Comparison of ENCODE assay signal across 13 mouse cellular contexts in the genomic region with DNA sequence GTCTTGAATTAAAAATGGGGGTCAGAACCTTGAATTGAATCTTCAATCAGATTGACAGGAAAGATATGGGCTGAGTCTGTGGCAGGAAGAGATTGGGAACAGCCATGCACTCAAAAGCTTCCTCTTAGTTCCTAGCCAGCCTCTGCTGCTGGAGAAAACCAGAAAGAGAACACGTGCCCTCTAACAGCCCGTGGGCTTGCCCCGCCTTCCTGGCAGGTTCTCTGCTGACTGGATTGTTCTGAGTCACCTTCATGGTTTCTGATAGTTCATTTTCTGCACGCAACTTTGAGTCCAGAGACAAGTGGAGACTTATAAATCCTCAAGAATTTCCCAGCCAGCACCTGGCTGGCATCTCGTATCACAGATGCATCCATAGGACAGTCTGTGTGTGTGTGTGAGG.
A peak's percentile ranks its signal among the peaks of the same experiment; 100 is the strongest.
DNase-seq lines count a peak whose midpoint lies in the region; ATAC-seq and TF ChIP-seq lines count a peak whose summit lies in the region.
"Had no signal": no experiment of that assay in that cellular context is flagged by ENCODE, and none has a peak within 500 bp of the region (broad histone marks: within the 10 kb centered on the region; RNA-seq: fewer than 3 reads in every experiment).

No protein-coding gene starts in this region.

- H3K27ac ChIP-seq in midbrain, postnatal 0 days (ENCODE audit: low read depth, low read length) = no peak overlapping the region
- H3K27ac ChIP-seq: limb, embryonic 12.5 days; midbrain, embryonic 13.5 days had no signal

- ATAC-seq in common myeloid progenitor, adult 5-6 weeks (replicated peaks; ENCODE audit: low read depth, poor library complexity, severe bottlenecking) = peak; percentile 81
- no peak for ATAC-seq in midbrain, postnatal 0 days (ENCODE audit: low FRiP score)
- ATAC-seq: midbrain, embryonic 13.5 days had no signal

- peaks cover 9% of the 10 kb centered on the region; the same call in 1 of the 2 replicates for H3K4me1 ChIP-seq in midbrain, postnatal 0 days (ENCODE audit: insufficient read depth, low read length)

- intact Hi-C loops in left cerebral cortex, postnatal 4 days (cut with DNase I) = no loop called here

- no peaks in the 10 kb centered on the region for H3K9me3 ChIP-seq in midbrain, postnatal 0 days (ENCODE audit: low read length)
- H3K9me3 ChIP-seq: limb, embryonic 12.5 days; midbrain, embryonic 13.5 days; neural tube, embryonic 13.5 days had no signal

- no peak for TF ChIP-seq CTCF in midbrain, postnatal 0 days (IDR thresholded peaks at IDR 0.05)

- 81% methylated on average over 5 of the region's 5 CpGs for WGBS in midbrain, postnatal 0 days

- DNase-seq in adrenal gland, postnatal 14 days = peak; percentile 56
- DNase-seq in adrenal gland, postnatal 25 days = no peak
- DNase-seq in 3134 (ENCODE audit: extremely low read depth, insufficient read length, low spot score) = peak; percentile 72
- DNase-seq in lung, postnatal 14 days = peak; percentile 20
- no peak for DNase-seq in cerebellum, adult 11 months
- DNase-seq in left cerebral cortex, postnatal 4 days = no peak
- DNase-seq in midbrain, postnatal 0 days (ENCODE audit: low spot score) = no peak
- DNase-seq: cerebellum, adult 18-20 months; gastrocnemius, postnatal 36 days had no signal

- no peak overlapping the region for H3K9ac ChIP-seq in midbrain, postnatal 0 days (replicated peaks; ENCODE audit: low read length, poor library complexity, severe bottlenecking)
- H3K9ac ChIP-seq: limb, embryonic 12.5 days; midbrain, embryonic 13.5 days had no signal

- no peaks in the 10 kb centered on the region for H3K36me3 ChIP-seq in midbrain, postnatal 0 days (ENCODE audit: insufficient read depth, low read length)
- H3K36me3 ChIP-seq: limb, embryonic 12.5 days; midbrain, embryonic 13.5 days; neural tube, embryonic 13.5 days had no signal

- H3K4me3 ChIP-seq in midbrain, postnatal 0 days (ENCODE audit: low read depth, low read length) = no peak overlapping the region
- H3K4me3 ChIP-seq: limb, embryonic 12.5 days; midbrain, embryonic 13.5 days; neural tube, embryonic 13.5 days had no signal

- no peak overlapping the region for H3K4me2 ChIP-seq in midbrain, postnatal 0 days (ENCODE audit: low read depth, low read length, poor library complexity, severe bottlenecking)
- H3K4me2 ChIP-seq: limb, embryonic 12.5 days; midbrain, embryonic 13.5 days; neural tube, embryonic 13.5 days had no signal

- no peaks in the 10 kb centered on the region for H3K27me3 ChIP-seq in midbrain, postnatal 0 days (ENCODE audit: insufficient read depth, low read length)
- H3K27me3 ChIP-seq: neural tube, embryonic 13.5 days had no signal

Comparison
In these comparisons a context has a peak if more than half of its experiments do, and no peak if none do; other contexts are left out.
1. DNase-seq: peak in adrenal gland, postnatal 14 days (single experiment), 3134 (single experiment) and lung, postnatal 14 days (single experiment); none in adrenal gland, postnatal 25 days (single experiment), cerebellum, adult 11 months (single experiment), left cerebral cortex, postnatal 4 days (single experiment) and midbrain, postnatal 0 days (single experiment).